Mouse (Mus musculus) neural tube, embryonic 14.5 days (tissue): ENCODE results near the gene Wfikkn1. TPM values are rescaled to one million over a fixed set of nuclear protein-coding genes. Genes with fewer than 3 reads are reported as not detected.

Source experiments
- ATAC-seq: fragments of 200-750 bp; cut with Nextera tagmentation; 2 replicates; pipeline ENCODE4 v1.8.0; 2017; ENCODE audit warnings: low read depth, mild to moderate bottlenecking, moderate TSS enrichment, moderate library complexity
- H3K27ac ChIP-seq: fragments of 300-500 bp; sonication (generic); 2 replicates; pipeline ENCODE4 v1.5.1; 2014; ENCODE audit warnings: low read depth, mild to moderate bottlenecking, control low read depth, low read length, moderate library complexity, mixed read lengths
- H3K27me3 ChIP-seq: fragments of 300-500 bp; sonication (generic); 2 replicates; pipeline ENCODE4 v1.6.1; 2014; ENCODE audit warnings: low read length; ENCODE audit not compliant: control insufficient read depth, insufficient read depth
- H3K36me3 ChIP-seq: fragments of 300-500 bp; sonication (generic); 2 replicates; pipeline ENCODE4 v1.6.1; 2014; ENCODE audit warnings: low read length, mixed read lengths; ENCODE audit not compliant: control insufficient read depth, insufficient read depth
- H3K4me1 ChIP-seq: fragments of 300-500 bp; sonication (generic); 2 replicates; pipeline ENCODE4 v1.6.1; 2014; ENCODE audit warnings: low read length; ENCODE audit not compliant: control insufficient read depth, insufficient read depth
- H3K4me2 ChIP-seq: fragments of 300-500 bp; sonication (generic); 2 replicates; pipeline ENCODE4 v1.6.1; 2014; ENCODE audit warnings: mild to moderate bottlenecking, low read depth, low read length, control low read depth
- H3K4me3 ChIP-seq: fragments of 300-500 bp; sonication (generic); 2 replicates; pipeline ENCODE4 v1.5.1; 2014; ENCODE audit warnings: low read depth, low read length, control low read depth, mixed read lengths
- H3K9ac ChIP-seq: fragments of 300-500 bp; sonication (generic); replicated peaks from 2 replicates; pipeline ENCODE4 v1.6.1; 2014; ENCODE audit warnings: low read depth, mild to moderate bottlenecking, control low read depth, low read length, mixed read lengths
- H3K9me3 ChIP-seq: fragments of 300-500 bp; sonication (generic); 2 replicates; pipeline ENCODE4 v1.6.1; 2016; ENCODE audit warnings: low read length; ENCODE audit not compliant: control insufficient read depth
- WGBS: fragments of 180-500 bp; shearing (Covaris S2); extraction: QIAGEN DNeasy Blood & Tissue Kit; methylation state at CpG from one replicate; pipeline ENCODE4 v1.1.7; 2014; 5-methylcytosine and 5-hydroxymethylcytosine counted together
- polyA plus RNA-seq: library from polyadenylated mRNA; unstranded; fragments of >200 nt; fragmentation: Nextera tagmentation; extraction: Ambion mirVana; gene quantifications from 2 replicates; pipeline ENCODE4 v1.2.1, GENCODE M21; 2014

The Wfikkn1 gene
- polyA plus RNA-seq, 1 experiment from 2014 or later: 0.67 TPM

GRCm38 (mm10) chr17:25888837-25889236, 8.2 kb upstream of the Wfikkn1 start:
- Histone ChIP-seq H3K27ac (no peak overlapping the region), H3K36me3 (peaks cover 20% of the 10 kb centered on the region; the same call in 1 of the 2 replicates), H3K4me3 (no peak overlapping the region), H3K9ac (no peak overlapping the region), H3K4me1 (no peaks in the 10 kb centered on the region), H3K9me3 (no peaks in the 10 kb centered on the region), H3K4me2 (no peak overlapping the region), H3K27me3 (no peaks in the 10 kb centered on the region)
- ATAC-seq: no peak
- 95% methylated on average over 3 of the region's 3 CpGs for WGBS

GRCm38 (mm10) chr17:25887467-25887866, 6.8 kb upstream of the Wfikkn1 start:
- H3K27me3 ChIP-seq: no peaks in the 10 kb centered on the region
- H3K9ac ChIP-seq: no peak overlapping the region
- H3K9me3 ChIP-seq: no peaks in the 10 kb centered on the region
- H3K4me3 ChIP-seq: no peak overlapping the region
- H3K4me2 ChIP-seq: no peak overlapping the region
- no peaks in the 10 kb centered on the region for H3K4me1 ChIP-seq
- peaks cover 25% of the 10 kb centered on the region; the same call in 1 of the 2 replicates for H3K36me3 ChIP-seq
- WGBS: 91% methylated on average over 10 of the region's 10 CpGs
- ATAC-seq: no peak
- no peak overlapping the region for H3K27ac ChIP-seq

- H3K4me3 ChIP-seq: no peak overlapping the region
- H3K4me1 ChIP-seq: no peaks in the 10 kb centered on the region
- no peaks in the 10 kb centered on the region for H3K9me3 ChIP-seq
- no peak overlapping the region for H3K4me2 ChIP-seq
- H3K9ac ChIP-seq: no peak overlapping the region
- H3K36me3 ChIP-seq: peaks cover 25% of the 10 kb centered on the region; the same call in 1 of the 2 replicates
- H3K27ac ChIP-seq: no peak overlapping the region
- no peaks in the 10 kb centered on the region for H3K27me3 ChIP-seq
- no peak for ATAC-seq
These were observed 6.1 kb upstream of the Wfikkn1 start for GRCm38 (mm10) chr17:25886806-25887205.

DNA sequence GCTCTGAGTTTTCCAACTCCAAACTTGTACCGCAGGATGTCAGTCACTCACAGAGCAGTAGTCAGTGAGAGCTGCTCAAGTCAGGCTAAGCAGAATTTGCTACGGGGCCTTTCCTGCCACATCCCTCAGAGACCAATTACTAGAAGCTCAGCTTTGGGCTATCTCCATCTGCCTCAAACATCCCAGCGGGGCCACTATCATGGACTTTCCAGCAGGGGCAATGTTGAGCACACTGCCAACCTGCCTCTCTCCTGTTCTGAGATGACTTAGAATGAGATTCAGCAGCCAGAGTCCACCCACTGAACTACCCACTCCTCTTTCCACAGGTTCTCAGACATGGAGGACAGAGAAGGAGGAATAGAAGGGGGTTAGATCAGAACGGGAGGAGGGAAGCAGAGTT, 5.0 kb upstream of the Wfikkn1 start:
- peaks cover 25% of the 10 kb centered on the region; the same call in 1 of the 2 replicates for H3K36me3 ChIP-seq
- H3K9ac ChIP-seq: no peak overlapping the region

GRCm38 (mm10) chr17:25883824-25884223, 3.2 kb upstream of the Wfikkn1 start:
- Histone ChIP-seq H3K36me3 (peaks cover 27% of the 10 kb centered on the region; the same call in 1 of the 2 replicates), H3K4me2 (no peak overlapping the region), H3K4me3 (no peak overlapping the region), H3K4me1 (peaks cover 3% of the 10 kb centered on the region; the same call in 1 of the 2 replicates), H3K27ac (no peak overlapping the region), H3K27me3 (no peaks in the 10 kb centered on the region), H3K9me3 (no peaks in the 10 kb centered on the region), H3K9ac (no peak overlapping the region)
- no peak for ATAC-seq
- WGBS: 95% methylated on average over 3 of the region's 3 CpGs

More for the DNA sequence above, 5.0 kb upstream of the Wfikkn1 start:
- Histone ChIP-seq H3K4me3 (no peak overlapping the region), H3K4me2 (no peak overlapping the region), H3K27ac (no peak overlapping the region), H3K27me3 (no peaks in the 10 kb centered on the region), H3K9me3 (no peaks in the 10 kb centered on the region), H3K4me1 (peaks cover 3% of the 10 kb centered on the region; the same call in 1 of the 2 replicates)
- 55% methylated on average over 4 of the region's 4 CpGs for WGBS
- no peak; the same call in 1 of the 2 replicates for ATAC-seq

- Histone ChIP-seq H3K36me3 (peaks cover 27% of the 10 kb centered on the region; the same call in 1 of the 2 replicates), H3K9me3 (no peaks in the 10 kb centered on the region), H3K4me2 (no peak overlapping the region), H3K27me3 (no peaks in the 10 kb centered on the region), H3K4me3 (no peak overlapping the region), H3K27ac (no peak overlapping the region), H3K4me1 (peaks cover 3% of the 10 kb centered on the region; the same call in 1 of the 2 replicates), H3K9ac (no peak overlapping the region)
- 87% methylated on average over 8 of the region's 8 CpGs for WGBS
- no peak for ATAC-seq
These were observed 2.6 kb upstream of the Wfikkn1 start for GRCm38 (mm10) chr17:25883268-25883667.

- Histone ChIP-seq H3K4me1 (peaks cover 3% of the 10 kb centered on the region; the same call in 1 of the 2 replicates), H3K4me3 (no peak overlapping the region), H3K36me3 (peaks cover 24% of the 10 kb centered on the region), H3K27me3 (no peaks in the 10 kb centered on the region), H3K9ac (no peak overlapping the region), H3K27ac (no peak overlapping the region), H3K9me3 (no peaks in the 10 kb centered on the region), H3K4me2 (no peak overlapping the region)
- WGBS: 40% methylated on average over 5 of the region's 5 CpGs
- ATAC-seq: no peak
These were observed 1.6 kb upstream of the Wfikkn1 start for GRCm38 (mm10) chr17:25882306-25882705.

GRCm38 (mm10) chr17:25881691-25882090, 1.0 kb upstream of the Wfikkn1 start:
- no peaks in the 10 kb centered on the region for H3K9me3 ChIP-seq
- peaks cover 3% of the 10 kb centered on the region; the same call in 1 of the 2 replicates for H3K4me1 ChIP-seq
- no peak overlapping the region for H3K4me3 ChIP-seq
- ATAC-seq: no peak
- H3K9ac ChIP-seq: no peak overlapping the region
- H3K36me3 ChIP-seq: peaks cover 24% of the 10 kb centered on the region
- 13% methylated on average over 4 of the region's 4 CpGs for WGBS
- H3K27ac ChIP-seq: no peak overlapping the region
- H3K27me3 ChIP-seq: no peaks in the 10 kb centered on the region
- H3K4me2 ChIP-seq: no peak overlapping the region

DNA sequence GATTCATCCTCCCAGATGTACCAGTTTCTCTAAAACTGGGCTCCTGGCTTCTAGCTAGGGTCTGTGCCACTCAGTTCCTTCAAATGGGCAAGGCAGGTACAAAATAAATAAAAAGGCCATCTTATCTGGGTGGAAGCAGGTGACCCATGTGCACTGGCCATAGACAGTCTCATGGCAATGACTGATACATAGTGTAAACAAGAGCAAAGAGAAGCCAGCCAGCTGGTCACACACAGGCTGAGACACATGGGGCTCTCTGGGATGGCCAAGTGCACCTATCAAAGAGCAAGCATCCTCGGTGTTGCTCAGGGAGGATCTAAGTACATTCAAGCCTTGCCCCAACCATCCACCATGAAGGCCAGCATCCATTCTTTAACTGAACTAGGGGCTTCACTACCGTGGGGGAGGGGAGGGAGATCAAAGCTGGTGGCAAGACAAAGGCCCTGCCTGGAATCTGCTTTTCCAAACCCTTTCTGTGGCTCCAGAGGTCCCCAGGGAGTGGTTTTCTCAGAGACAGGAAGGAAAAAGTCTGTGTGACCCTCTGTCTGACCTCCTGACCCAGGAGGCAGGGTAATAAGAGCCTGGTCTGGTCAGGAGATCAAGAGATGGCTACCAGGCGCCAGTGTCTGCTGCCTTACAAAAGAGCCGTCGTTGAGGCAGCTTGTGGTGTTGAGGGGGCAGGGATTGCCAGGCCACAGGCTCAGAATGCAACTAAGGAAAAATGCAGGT, 419 bp upstream of the Wfikkn1 start:
- WGBS: 4% methylated on average over 5 of the region's 5 CpGs
- no peak overlapping the region for H3K27ac ChIP-seq
- peaks cover 8% of the 10 kb centered on the region for H3K4me1 ChIP-seq
- no peak overlapping the region for H3K4me2 ChIP-seq
- no peak overlapping the region for H3K4me3 ChIP-seq
- H3K36me3 ChIP-seq: peaks cover 24% of the 10 kb centered on the region
- no peak for ATAC-seq
- no peak overlapping the region for H3K9ac ChIP-seq
- H3K9me3 ChIP-seq: no peaks in the 10 kb centered on the region
- H3K27me3 ChIP-seq: no peaks in the 10 kb centered on the region
